Mouse (Mus musculus) activated CD4-positive, CD25-positive, alpha-beta regulatory T cell, adult 4 months (primary cell): ENCODE data around the gene Olfr235. TPM values are rescaled to one million over a fixed set of nuclear protein-coding genes. Genes with fewer than 3 reads are reported as not detected.
"Not testable (repeated sequence)": the region's sequence is repeated elsewhere in the genome, so short reads cannot be mapped to it uniquely, and the experiment has no call there.

Source experiments
- ATAC-seq: one replicate; pipeline ENCODE4 v1.8.0; 2017
- polyA plus RNA-seq, 2 experiments: library from polyadenylated mRNA; unstranded; fragments of 100-300 nt; shearing (Covaris generic); gene quantifications; one replicate each; pipeline ENCODE4 v1.2.1; 2017

Gene Olfr235
- polyA plus RNA-seq = not detected

DNA sequence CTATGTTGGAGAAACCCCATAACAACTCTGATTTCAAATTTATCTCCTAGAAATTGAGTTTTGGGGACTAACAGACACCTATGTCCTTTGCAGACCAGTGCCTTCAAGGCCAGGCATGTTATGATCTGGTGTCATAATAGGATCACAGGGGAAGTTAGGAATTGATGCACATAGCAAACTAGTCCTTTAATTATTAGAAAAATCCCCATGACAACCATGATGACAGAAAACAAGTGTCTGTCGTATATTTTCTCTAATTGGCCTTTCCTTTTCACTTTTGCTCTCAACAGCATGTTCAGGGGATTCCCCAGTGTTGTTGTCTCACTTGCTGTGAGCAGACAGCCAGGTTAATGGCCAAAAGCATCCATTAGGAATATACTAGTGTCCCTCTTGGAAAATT lies at the start of gene Olfr235:
Gene Olfr235 (plus strand): TSS at position 301 of the 400 bp plus-strand sequence.
- ATAC-seq = no peak

DNA sequence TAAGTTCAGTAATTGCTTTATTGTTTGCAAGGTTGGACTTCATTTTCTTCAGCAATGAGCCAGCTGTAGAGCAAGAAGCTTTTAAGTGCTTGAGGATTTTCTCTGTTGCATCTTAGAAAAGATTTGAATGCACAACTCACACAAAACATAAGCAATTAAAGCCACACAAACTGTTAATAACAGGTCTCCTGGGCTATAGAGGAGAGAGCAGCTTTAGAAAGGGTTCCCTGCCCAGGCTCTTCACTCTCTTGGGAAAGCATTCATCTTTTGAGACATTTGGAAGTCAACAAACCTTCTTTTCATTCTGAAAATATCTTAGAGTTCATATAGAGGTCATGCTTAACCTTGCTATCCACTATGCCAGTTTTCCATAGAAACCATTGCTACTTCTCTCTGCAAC lies 28.3 kb upstream of the Olfr235 start, which contains the start of gene Olfr1432:
Gene Olfr1432 (minus strand): TSS at position 101 of the 400 bp plus-strand sequence.
- not testable (repeated sequence) for ATAC-seq

DNA sequence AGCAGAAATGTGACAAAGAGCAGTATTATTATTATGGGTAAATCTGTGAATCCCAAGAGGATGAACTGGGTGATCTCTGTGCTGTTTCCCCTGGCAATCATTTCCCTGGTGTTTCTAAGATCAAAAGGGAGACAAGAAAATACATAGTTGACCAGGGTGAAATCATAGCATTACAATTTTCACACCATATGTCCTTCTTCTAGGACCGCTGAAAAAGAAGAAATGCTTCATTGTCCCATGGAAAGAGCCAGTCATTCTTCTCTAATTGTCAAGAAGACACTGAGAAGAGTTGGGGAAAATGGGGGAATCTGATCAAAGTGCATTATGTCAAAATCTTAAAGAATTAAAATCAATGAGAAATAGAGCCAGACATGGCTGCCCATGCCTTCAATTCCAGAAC lies 19.3 kb upstream of the Olfr235 start, which contains the start of gene Olfr262:
Gene Olfr262 (minus strand): TSS at position 101 of the 400 bp plus-strand sequence.
- no peak for ATAC-seq

DNA sequence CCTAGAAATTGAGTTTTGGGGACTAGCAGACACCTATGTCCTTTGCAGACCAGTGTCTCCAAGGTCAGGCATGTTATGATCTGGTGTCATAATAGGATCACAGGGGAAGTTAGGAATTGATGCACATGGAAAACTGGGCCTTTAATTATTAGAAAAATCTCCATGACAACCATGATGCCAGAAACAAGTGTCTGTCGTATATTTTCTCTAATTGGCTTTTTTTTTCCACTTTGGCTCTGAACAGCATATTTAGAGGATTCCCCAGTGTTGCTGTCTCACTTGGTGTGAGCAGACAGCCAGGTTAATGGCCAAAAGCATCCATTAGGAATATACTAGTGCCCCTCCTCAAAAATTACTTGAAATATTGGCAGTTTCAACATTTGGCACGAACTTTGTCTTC lies 18.7 kb downstream of the Olfr235 start, which contains the start of gene Olfr1434:
Gene Olfr1434 (plus strand): TSS at position 301 of the 400 bp plus-strand sequence.
- ATAC-seq = no peak

DNA sequence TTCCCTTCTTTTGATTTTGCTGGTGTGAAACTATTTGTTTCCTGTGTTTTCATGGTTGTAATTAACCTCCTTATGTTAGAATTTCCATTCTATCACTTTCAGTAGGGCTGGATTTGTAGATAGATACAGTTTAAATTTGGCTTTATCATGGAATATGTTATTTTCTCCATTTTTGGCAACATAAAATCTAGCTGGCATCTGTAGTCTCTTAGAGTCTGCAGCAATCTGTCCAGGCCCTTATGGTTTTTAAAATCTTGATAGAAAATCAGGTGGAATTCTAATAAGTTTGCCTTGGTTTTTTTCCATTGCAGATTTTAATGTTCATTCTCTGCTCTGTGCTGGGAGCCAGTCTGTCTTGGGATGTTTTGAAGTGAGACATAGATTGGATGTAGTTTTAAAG lies 32.1 kb downstream of the Olfr235 start:
- ATAC-seq = no peak

- not testable (repeated sequence) for ATAC-seq
Measured at GRCm38 (mm10) chr19:12299030-12299429, 38.2 kb downstream of the Olfr235 start, which contains the start of gene Olfr1436. TSS of gene Olfr1436 (minus strand) at chr19:12299130.

Other genes starting within 250 kb of the Olfr235 start
- gene Olfr1423, start 219.7 kb upstream of the Olfr235 start, polyA plus RNA-seq = under 1 TPM in 1 of 2 experiments, not detected in 1; 0.05 TPM
- not detected for gene Olfr1424, start 198.3 kb upstream of the Olfr235 start, polyA plus RNA-seq
- not detected for gene Olfr1425, start 183.3 kb upstream of the Olfr235 start, polyA plus RNA-seq
- gene Olfr1426, start 169.0 kb upstream of the Olfr235 start, polyA plus RNA-seq = not detected
- gene Olfr1427, start 157.7 kb upstream of the Olfr235 start, polyA plus RNA-seq = not detected
- not detected for gene Olfr1428, start 145.1 kb upstream of the Olfr235 start, polyA plus RNA-seq
- gene Olfr76, start 137.8 kb upstream of the Olfr235 start, polyA plus RNA-seq = not detected
- under 1 TPM in 1 of 2 experiments, not detected in 1; 0.16 TPM for gene Olfr1555-ps1, start 90.9 kb upstream of the Olfr235 start, polyA plus RNA-seq
- not detected for gene Olfr1431, start 60.4 kb upstream of the Olfr235 start, polyA plus RNA-seq
- gene Olfr1432, start 28.4 kb upstream of the Olfr235 start, polyA plus RNA-seq = not detected
- not detected for gene Olfr262, start 19.4 kb upstream of the Olfr235 start, polyA plus RNA-seq
- not detected for gene Olfr1434, start 18.8 kb downstream of the Olfr235 start, polyA plus RNA-seq
- not detected for gene Olfr1436, start 38.1 kb downstream of the Olfr235 start, polyA plus RNA-seq
- not detected for gene Olfr1437, start 64.1 kb downstream of the Olfr235 start, polyA plus RNA-seq
- not detected for gene Olfr1438-ps1, start 74.9 kb downstream of the Olfr235 start, polyA plus RNA-seq
- not detected for gene Olfr1440, start 126.2 kb downstream of the Olfr235 start, polyA plus RNA-seq
- not detected for gene Olfr1441, start 156.4 kb downstream of the Olfr235 start, polyA plus RNA-seq
- under 1 TPM in 1 of 2 experiments, not detected in 1; 0.33 TPM for gene Pfpl, start 166.9 kb downstream of the Olfr235 start, polyA plus RNA-seq
- under 1 TPM in 1 of 2 experiments, not detected in 1; 0.28 TPM for gene Mpeg1, start 199.7 kb downstream of the Olfr235 start, polyA plus RNA-seq
- 1 to 10 TPM; 3.5 to 3.7 TPM for gene Dtx4, start 240.4 kb downstream of the Olfr235 start, polyA plus RNA-seq